Mouse (Mus musculus) forelimb bud, embryonic 11.5 days (tissue): Measurements from ENCODE around the gene Mrps18a.

Experiments
- DNase-seq: peaks from one replicate; pipeline ENCODE4 v3.0.0-alpha.2; 2012; ENCODE audit warnings: low read depth, low spot score

Mrps18a gene

DNA sequence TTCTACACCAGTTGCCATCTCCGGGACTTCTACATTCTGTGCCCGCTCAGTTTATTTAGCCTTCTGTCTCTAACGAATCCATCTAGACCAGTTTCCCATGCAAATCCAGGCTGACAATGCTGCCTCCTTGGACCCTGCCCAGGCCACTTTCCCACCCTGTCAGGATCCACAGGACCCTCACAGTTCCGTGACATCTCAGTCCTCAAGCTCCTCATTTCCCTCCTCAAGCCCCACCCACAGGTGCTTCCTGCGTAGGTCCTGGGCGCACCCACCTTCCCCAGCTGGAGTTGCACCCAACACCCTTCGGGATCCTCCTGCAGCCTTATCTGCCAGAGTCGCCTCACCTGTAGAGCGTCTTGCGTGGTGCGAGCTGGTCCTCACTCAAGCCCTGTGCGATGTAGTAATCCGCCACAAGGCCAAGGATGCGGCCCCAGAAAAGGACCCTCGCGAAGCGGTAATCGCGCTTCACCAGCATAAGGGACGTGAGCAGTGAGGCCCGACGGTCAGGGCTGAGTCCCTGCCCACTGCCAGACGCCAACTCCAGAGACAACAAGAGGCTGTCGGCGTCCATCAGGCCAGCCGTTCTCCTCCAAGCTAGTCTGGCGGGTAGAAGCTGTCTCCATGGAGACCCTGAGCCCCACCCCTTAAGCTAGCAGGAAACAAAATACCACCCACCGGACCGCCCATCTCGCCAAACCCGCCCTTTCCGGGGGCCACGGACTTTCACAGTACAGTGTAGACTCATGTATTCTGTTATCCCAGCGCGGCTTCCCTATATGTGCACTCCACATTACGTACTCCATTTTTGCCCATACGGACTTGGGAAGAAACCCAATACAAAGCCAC lies 33.0 kb downstream of the Mrps18a start, which contains the start of gene Rsph9:
TSS of gene Rsph9 (minus strand) at position 639 of the 846 bp plus-strand sequence.
- peak; percentile 73 for DNase-seq

- DNase-seq = peak; percentile 92
Observed at GRCm38 (mm10) chr17:46152847-46153782, 42.3 kb downstream of the Mrps18a start, which contains the start of gene Mad2l1bp. TSS of gene Mad2l1bp (minus strand) at chr17:46153553.

- no peak for DNase-seq
Observed at GRCm38 (mm10) chr17:46154336-46154735, 43.5 kb downstream of the Mrps18a start.

DNA sequence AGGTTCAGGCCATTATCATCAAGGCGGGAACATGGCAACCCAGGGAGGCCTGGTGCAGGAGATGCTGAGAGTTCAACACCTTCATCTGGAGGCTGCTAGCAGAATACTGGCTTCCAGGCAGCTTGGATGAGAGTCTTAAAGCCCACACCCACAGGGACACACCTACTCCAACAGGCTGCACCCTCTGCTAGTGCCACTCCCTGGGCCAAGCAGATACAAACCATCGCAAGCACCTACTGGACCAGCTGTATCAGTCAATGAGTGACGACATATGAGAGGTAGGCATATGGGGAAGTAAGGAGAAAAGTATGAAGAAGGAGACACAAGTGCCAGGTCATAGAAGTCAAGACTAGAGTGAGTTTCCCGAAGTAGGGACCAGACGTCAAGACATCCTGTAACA lies 45.9 kb downstream of the Mrps18a start:
- DNase-seq = no peak

DNA sequence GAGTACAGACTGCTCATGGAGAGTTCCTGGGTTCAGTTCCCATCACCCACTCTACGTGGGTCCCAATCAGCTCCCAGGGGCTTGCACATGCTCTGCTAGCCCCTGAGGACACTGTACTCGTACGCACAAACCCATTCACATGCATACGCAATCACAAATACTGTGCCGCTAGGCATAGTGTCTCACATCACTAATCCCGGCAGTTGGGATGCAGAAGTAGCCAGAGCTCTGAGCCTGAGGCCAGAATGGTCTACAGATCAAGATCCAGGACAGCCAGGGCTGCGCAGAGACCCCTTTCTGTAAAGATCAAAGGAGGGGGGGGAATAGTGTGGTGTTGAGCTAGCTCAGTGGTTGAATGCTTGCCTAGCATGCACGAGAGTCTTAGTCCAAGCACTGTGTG lies 46.3 kb downstream of the Mrps18a start:
- no peak for DNase-seq

DNA sequence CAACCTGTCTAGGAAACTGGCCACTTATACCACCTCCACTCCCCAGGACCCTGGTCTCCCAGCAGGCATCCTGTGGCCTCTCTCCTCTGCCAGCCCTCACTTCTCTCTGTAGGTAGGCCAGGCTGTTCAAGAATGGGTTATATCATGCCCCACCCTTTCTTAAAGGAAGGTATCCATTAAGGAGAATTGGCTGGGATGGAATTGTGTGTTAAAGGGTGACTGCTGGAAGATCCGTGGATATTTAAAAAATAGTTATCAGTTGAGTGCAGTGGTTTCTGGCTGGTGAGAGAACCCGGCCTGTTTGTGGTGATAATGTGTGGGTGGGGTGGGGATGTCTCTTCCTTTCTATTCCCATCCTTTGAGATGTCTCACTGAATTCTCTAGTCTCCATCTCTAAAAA lies 48.5 kb downstream of the Mrps18a start:
- no peak for DNase-seq

- DNase-seq = peak; percentile 92
Observed at GRCm38 (mm10) chr17:46160090-46160662, 49.4 kb downstream of the Mrps18a start.

DNA sequence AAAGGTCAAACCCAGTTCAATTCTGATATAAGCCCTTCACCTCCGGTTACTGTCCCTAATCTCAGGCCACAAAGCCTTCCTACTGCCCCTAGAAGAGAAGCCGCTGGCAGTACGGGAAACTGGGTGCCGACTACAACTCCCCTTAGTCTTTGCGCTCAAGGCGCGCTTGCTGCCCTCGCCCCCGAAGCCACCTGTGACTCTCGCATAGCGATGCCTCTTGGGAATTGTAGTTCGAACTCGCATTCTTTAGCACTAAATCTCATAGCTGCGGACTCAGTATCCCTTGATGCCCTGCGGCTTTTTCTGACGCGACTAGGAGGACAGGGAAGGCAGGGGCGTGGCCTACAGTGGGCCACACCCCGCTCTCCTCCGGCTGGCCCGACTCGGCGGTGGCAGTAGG lies 49.9 kb downstream of the Mrps18a start, which contains the start of gene Gtpbp2:
TSS of gene Gtpbp2 (plus strand) at position 347 of the 400 bp plus-strand sequence.
- peak; percentile 100 for DNase-seq

DNA sequence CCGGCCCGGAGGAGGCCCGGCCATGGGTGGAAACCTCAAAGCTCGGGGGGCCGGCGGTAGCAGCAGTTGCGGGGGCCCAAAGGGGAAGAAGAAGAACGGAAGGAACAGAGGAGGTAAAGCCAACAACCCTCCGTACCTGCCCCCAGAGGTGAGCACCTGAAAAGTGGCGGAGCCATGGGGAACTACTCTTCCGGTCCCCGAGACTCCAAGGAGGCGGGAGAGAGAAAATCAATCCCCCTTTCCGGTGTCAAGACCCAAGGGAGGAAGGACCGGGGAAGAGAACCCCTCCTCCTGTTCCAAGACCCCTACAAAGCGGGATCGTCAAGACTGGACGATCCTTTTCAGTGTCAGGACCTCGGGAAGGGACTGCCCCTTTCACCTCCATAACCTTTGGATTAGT lies 50.4 kb downstream of the Mrps18a start:
- peak; percentile 45 for DNase-seq

DNA sequence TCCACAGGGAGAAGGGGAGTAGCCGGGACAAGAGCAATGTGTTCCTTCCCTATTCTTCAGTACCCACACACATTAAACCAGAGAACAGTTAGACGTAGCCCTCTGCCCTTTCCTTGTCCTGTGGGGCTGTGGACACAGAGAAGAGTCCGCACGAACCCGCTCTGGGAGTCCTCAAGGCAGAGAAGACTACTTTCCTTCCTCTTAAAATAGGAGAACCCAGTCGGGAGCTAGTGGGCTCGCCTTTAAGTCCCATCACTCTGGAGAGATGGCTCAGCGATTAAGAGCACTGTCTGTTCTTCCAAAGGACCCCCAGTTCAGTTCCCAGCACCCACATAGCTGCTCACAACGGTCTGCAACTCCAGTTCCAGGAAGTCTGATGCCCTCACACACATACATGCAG lies 50.9 kb downstream of the Mrps18a start:
- DNase-seq = no peak

DNA sequence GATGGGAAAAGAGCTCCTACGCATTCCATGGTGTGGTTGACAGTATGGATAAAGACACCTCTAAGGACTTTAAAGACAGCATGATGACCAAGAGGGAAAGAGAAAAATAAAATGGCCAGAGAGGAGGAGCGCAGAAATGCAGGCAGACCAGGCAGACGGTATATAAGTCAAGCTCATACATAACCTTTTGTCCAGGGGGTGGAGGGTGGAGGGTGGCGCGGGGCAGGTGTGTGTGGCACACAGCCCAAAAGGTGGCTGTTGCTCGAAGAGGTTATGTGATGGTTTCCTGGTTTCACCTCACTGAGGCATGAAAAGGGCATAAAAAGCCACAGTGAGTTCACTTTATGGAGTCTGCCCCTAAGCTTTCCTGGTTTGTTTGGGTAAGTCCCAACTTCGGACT lies 51.8 kb downstream of the Mrps18a start:
- no peak for DNase-seq

DNA sequence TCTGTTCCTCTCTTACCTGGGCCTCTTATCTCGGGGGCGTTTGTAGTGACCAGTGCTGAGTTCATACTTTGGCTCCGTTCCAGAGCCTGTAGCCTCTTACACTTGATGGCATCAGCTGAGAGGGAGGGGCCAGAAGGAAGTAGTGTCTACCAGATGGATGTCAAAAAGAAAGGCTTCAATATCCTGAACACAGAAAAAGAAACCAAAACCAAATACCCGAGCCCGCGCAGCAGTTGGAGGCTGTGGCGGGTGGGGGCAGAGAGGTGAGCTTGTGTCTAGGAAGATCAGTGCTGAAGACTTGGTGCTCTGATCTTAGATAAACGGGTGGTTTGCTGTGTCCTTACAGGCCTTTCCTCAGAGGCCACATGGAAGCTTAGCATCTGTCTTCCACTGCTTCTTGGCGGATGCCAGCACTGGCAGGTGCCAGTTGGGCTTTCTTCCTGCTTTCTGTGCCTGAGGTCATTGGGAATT lies 52.2 kb downstream of the Mrps18a start:
- DNase-seq = no peak

- DNase-seq = no peak
Observed at GRCm38 (mm10) chr17:46164301-46164700, 53.5 kb downstream of the Mrps18a start.

- no peak for DNase-seq
Observed at GRCm38 (mm10) chr17:46164791-46165190, 54.0 kb downstream of the Mrps18a start.

DNA sequence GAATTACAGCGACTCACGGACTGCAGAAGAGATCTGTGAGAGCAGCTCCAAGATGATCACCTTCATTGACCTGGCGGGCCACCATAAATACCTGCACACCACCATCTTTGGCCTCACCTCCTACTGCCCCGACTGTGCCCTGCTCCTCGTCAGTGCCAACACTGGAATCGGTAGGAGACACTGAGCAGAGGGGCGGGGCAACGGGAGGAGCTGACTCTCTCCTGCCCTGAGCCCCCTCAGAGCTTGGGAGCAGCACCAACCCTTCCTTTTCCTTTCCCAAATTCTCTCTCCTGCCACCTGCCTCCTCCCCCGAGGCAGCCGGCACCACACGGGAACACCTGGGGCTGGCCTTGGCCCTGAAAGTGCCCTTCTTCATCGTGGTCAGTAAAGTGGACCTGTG lies 54.7 kb downstream of the Mrps18a start:
- no peak for DNase-seq

GRCm38 (mm10) chr17:46166270-46166669 lies 55.5 kb downstream of the Mrps18a start:
- no peak for DNase-seq

DNA sequence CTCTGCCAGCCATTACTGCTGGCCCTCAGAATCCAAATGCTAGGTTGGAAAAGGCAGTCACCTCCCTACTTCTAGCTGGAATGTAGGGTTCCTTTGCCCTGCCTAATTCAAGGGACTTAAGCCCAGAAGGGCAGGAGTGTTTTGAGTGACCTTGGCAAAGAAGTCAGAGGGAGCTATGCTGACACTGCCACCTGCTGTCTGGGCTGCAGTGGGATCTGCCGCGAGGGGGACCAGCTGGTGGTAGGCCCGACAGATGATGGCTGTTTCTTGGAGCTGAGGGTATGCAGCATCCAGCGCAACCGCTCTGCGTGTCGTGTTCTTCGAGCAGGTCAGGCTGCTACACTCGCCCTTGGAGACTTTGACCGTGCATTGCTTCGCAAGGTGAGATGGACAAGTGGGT lies 56.2 kb downstream of the Mrps18a start:
- no peak for DNase-seq

DNA sequence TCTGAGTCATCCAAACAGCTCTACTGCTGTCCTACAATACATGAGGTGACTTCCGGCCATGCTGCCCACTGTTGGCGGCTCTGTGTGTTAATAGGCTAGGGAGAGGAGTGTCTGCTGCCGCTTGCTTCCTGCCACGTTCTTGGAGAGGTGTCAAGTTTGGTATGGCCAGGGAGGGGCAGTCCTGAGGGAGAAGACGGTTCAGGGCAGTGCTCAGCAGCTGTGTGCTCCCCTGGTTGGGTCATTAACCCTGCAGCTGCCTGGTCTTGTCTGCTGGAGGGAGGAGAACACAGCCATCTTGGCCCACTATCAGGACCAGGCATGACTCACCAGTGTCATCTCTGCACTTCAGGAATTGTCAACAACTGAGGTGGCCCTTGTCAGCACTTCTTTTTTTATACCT lies 57.5 kb downstream of the Mrps18a start:
- DNase-seq = no peak

- no peak for DNase-seq
Observed at GRCm38 (mm10) chr17:46168768-46169167, 58.0 kb downstream of the Mrps18a start.

GRCm38 (mm10) chr17:46170538-46170937 lies 59.8 kb downstream of the Mrps18a start:
- DNase-seq = peak; percentile 42
